Mouse (Mus musculus) myocyte (in vitro differentiated cells): ENCODE measurements around the gene Hist1h4d. TPM values are rescaled to one million over a fixed set of nuclear protein-coding genes. Genes with fewer than 3 reads are reported as not detected.

Experiments used
- H3K27me3 ChIP-seq: one replicate; pipeline ENCODE4 v1.6.1; 2011; ENCODE audit not compliant: control insufficient read depth, insufficient read depth, insufficient read length
- H3K36me3 ChIP-seq: one replicate; pipeline ENCODE4 v1.6.1; 2011; ENCODE audit not compliant: control insufficient read depth, insufficient read depth
- H3K4me2 ChIP-seq: one replicate; pipeline ENCODE4 v1.6.1; 2011; ENCODE audit warnings: low read depth, control low read depth
- H3K4me3 ChIP-seq: one replicate; pipeline ENCODE4 v1.5.1; 2011; ENCODE audit warnings: mild to moderate bottlenecking, control low read depth, moderate library complexity
- H3K79me2 ChIP-seq: one replicate; pipeline ENCODE4 v1.6.1; 2011; ENCODE audit not compliant: control insufficient read depth, insufficient read depth
- H3ac ChIP-seq: one replicate; pipeline ENCODE4 v1.6.1; 2011; ENCODE audit not compliant: control insufficient read depth, insufficient read length
- CEBPB ChIP-seq: IDR thresholded peaks from 2 replicates; pipeline ENCODE4 v1.6.1; 2011; ENCODE audit warnings: mild to moderate bottlenecking, moderate library complexity; ENCODE audit not compliant: poor library complexity, insufficient read depth, severe bottlenecking
- E2F4 ChIP-seq: IDR thresholded peaks from one replicate; pipeline ENCODE4 v1.6.1; 2011; ENCODE audit warnings: mild to moderate bottlenecking, control low read depth, moderate library complexity; ENCODE audit not compliant: insufficient read depth
- MAX ChIP-seq: IDR thresholded peaks from one replicate; pipeline ENCODE4 v1.6.1; 2011; ENCODE audit warnings: low read depth, mild to moderate bottlenecking, control low read depth
- MYOD1 ChIP-seq, 3 experiments: IDR thresholded peaks; one replicate each; pipeline ENCODE4 v1.6.1; 2011; ENCODE audit warnings: control low read depth in 2 of 3, low read depth in 2 of 3, mild to moderate bottlenecking in 2 of 3, moderate library complexity in 1 of 3; ENCODE audit not compliant: insufficient read length in 2 of 3, control insufficient read depth in 1 of 3
- MYOG ChIP-seq, 3 experiments: IDR thresholded peaks; one replicate each; pipeline ENCODE4 v1.6.1; 2011; ENCODE audit warnings: control low read depth in 2 of 3, low read depth in 2 of 3, mild to moderate bottlenecking in 2 of 3; ENCODE audit not compliant: insufficient read length in 2 of 3, control insufficient read depth in 1 of 3, insufficient read depth in 1 of 3
- POLR2A ChIP-seq: IDR thresholded peaks from one replicate; pipeline ENCODE4 v1.6.1; 2011; ENCODE audit warnings: low read depth, mild to moderate bottlenecking, control low read depth, moderate library complexity; ENCODE audit not compliant: insufficient read length
- POLR2AphosphoS2 ChIP-seq: IDR thresholded peaks from one replicate; pipeline ENCODE4 v1.6.1; 2011; ENCODE audit warnings: low read depth, control low read depth; ENCODE audit not compliant: insufficient read length
- REST ChIP-seq: IDR thresholded peaks from one replicate; pipeline ENCODE4 v1.6.1; 2011; ENCODE audit warnings: mild to moderate bottlenecking, control low read depth, moderate library complexity; ENCODE audit not compliant: insufficient read depth, insufficient read length
- SRF ChIP-seq: IDR thresholded peaks from one replicate; pipeline ENCODE4 v1.6.1; 2011; ENCODE audit warnings: low read depth; ENCODE audit not compliant: control insufficient read depth, insufficient read length
- TCF12 ChIP-seq: IDR thresholded peaks from one replicate; pipeline ENCODE4 v1.6.1; 2011; ENCODE audit warnings: mild to moderate bottlenecking, control low read depth; ENCODE audit not compliant: poor library complexity, insufficient read depth, severe bottlenecking
- TCF3 ChIP-seq: IDR thresholded peaks from one replicate; pipeline ENCODE4 v1.6.1; 2011; ENCODE audit warnings: low read depth, control low read depth; ENCODE audit not compliant: insufficient read length
- USF1 ChIP-seq: IDR thresholded peaks from one replicate; pipeline ENCODE4 v1.6.1; 2011; ENCODE audit warnings: low read depth, mild to moderate bottlenecking, control low read depth, moderate library complexity
- polyA plus RNA-seq: library from polyadenylated mRNA; unstranded; fragments of >200 nt; fragmentation: generic; extraction: Trizol; gene quantifications from one replicate; pipeline ENCODE4 v1.2.1, GENCODE M21; 2012; ENCODE audit warnings: missing spikeins

Hist1h4d gene
- polyA plus RNA-seq, 1 experiment = 1.8 TPM

DNA sequence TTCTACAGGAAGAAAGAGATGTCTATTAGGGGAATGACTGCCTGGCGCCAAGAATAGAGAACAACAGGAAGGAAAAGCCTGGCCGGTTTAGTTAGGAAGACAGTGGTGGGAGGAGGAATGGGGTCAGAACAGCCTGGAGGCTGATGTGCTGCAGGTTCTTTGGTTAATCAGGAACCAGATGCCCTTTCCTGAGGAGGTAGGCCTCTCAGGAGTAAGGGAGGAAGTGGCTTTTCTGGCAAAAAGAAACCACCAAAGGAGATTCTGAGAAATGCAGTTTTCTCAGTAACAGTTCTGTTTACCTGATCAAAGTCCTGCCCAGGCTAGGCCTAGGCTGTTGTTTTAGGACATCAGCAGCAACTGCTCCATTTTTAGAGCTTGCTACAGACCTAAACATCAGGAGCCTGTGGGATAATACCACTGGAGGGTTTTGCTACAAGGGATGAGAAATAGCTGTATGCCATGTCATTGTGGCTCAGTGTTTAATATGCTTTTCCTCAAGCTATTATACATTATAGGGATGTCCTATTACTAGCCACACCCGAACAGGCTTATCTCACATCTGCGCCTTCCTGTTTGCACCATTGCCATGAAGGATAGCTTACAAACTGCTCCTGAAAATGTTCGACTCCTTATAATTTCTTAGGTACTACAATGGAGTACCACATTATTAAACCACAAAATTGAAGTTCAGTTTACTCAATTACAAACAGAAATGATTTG, 11.8 kb downstream of the Hist1h4d start:
- H3K36me3 ChIP-seq = no peaks in the 10 kb centered on the region
- H3ac ChIP-seq = no peak overlapping the region
- H3K4me3 ChIP-seq = no peak overlapping the region
- no peaks in the 10 kb centered on the region for H3K27me3 ChIP-seq
- no peak overlapping the region for H3K4me2 ChIP-seq
- no peak for TF ChIP-seq USF1
- no peak for TF ChIP-seq SRF
- TF ChIP-seq MYOG (IDR thresholded peaks at IDR 0.05; ENCODE audit: control insufficient read depth in 1 of 3, insufficient read depth in 1 of 3, insufficient read length in 2 of 3, low read depth in 2 of 3) = no peak
- TF ChIP-seq TCF12 = no peak
- no peak for TF ChIP-seq MAX
- TF ChIP-seq POLR2A = no peak
- no peak for TF ChIP-seq TCF3
- no peak for TF ChIP-seq MYOD1 (IDR thresholded peaks at IDR 0.05; ENCODE audit: control insufficient read depth in 1 of 3, insufficient read length in 2 of 3, low read depth in 2 of 3)
- TF ChIP-seq POLR2AphosphoS2 = no peak
- no peak for TF ChIP-seq E2F4
- TF ChIP-seq REST = no peak
- no peak for TF ChIP-seq CEBPB
- no peaks in the 10 kb centered on the region for H3K79me2 ChIP-seq

DNA sequence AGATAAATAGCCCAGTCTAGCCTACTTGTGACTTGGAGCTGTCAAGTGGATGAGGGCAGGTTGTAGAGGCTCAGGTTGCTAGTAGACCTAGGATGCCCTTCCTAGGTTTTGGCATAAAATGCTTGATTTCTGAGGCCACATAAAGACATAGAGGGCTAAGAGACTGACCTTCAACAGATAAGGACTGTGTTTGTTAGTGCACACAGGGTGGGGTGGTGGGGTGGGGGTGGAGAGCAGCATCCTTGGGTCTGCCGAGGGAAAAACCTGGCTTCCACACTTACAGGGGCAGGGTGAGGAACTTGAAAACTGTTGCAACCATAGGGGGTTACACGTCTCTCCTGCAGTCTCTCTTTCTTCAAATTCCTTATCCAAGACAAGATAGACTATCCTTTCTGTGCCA, 13.8 kb downstream of the Hist1h4d start:
- no peak overlapping the region for H3K4me2 ChIP-seq
- TF ChIP-seq POLR2AphosphoS2 (no peak), MYOD1 (IDR thresholded peaks at IDR 0.05; ENCODE audit: control insufficient read depth in 1 of 3, insufficient read length in 2 of 3, low read depth in 2 of 3) (no peak), USF1 (no peak), SRF (no peak), MYOG (IDR thresholded peaks at IDR 0.05; ENCODE audit: control insufficient read depth in 1 of 3, insufficient read depth in 1 of 3, insufficient read length in 2 of 3, low read depth in 2 of 3) (no peak), CEBPB (no peak), POLR2A (no peak), TCF3 (no peak), E2F4 (no peak), TCF12 (no peak)
- H3ac ChIP-seq = no peak overlapping the region
- H3K27me3 ChIP-seq = no peaks in the 10 kb centered on the region
- no peaks in the 10 kb centered on the region for H3K36me3 ChIP-seq
- no peak overlapping the region for H3K4me3 ChIP-seq
- H3K79me2 ChIP-seq = no peaks in the 10 kb centered on the region

DNA sequence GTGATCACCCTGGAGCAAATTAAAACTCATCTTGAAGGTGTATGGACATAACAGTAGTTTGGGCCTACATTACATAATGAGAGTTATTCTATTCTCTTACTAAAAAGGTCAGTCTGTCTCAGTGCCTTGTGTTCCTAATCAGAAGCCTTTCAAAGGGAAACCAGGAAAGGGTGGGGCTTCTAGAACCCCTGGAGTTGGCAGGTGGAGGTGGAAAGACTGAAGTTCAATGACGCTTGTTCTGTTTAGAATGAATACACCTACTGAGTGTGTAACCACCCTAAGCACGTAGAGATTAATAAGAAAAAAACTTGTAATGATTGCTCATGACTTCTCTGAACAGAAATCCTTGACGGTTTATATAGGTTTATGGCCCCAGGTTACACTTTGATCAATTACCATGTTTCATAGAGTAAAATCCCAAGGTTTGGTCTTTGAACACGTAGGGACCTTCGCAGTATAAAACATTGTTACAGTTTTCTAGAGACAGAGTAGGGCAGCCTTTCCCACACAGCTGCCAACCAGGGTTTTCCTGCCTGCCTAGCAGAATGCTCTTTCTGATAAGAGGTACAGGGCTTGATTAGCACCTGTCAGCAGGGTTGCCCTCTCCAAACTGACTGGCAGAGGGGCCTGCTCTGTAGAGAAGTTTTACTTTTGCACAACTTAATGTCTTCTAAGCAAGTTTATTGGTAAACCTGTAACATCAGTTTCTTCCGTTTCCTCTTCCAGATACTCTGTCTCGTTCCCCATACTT, 14.4 kb downstream of the Hist1h4d start:
- H3K27me3 ChIP-seq = no peaks in the 10 kb centered on the region
- TF ChIP-seq MYOD1 (IDR thresholded peaks at IDR 0.05; ENCODE audit: control insufficient read depth in 1 of 3, insufficient read length in 2 of 3, low read depth in 2 of 3) (no peak), REST (no peak), TCF3 (no peak), POLR2A (no peak), POLR2AphosphoS2 (no peak), MYOG (IDR thresholded peaks at IDR 0.05; ENCODE audit: control insufficient read depth in 1 of 3, insufficient read depth in 1 of 3, insufficient read length in 2 of 3, low read depth in 2 of 3) (no peak), SRF (no peak), USF1 (no peak), CEBPB (no peak), E2F4 (no peak), MAX (no peak), TCF12 (no peak)
- H3K4me2 ChIP-seq = no peak overlapping the region
- H3K4me3 ChIP-seq = no peak overlapping the region
- no peaks in the 10 kb centered on the region for H3K36me3 ChIP-seq
- no peak overlapping the region for H3ac ChIP-seq
- H3K79me2 ChIP-seq = no peaks in the 10 kb centered on the region

DNA sequence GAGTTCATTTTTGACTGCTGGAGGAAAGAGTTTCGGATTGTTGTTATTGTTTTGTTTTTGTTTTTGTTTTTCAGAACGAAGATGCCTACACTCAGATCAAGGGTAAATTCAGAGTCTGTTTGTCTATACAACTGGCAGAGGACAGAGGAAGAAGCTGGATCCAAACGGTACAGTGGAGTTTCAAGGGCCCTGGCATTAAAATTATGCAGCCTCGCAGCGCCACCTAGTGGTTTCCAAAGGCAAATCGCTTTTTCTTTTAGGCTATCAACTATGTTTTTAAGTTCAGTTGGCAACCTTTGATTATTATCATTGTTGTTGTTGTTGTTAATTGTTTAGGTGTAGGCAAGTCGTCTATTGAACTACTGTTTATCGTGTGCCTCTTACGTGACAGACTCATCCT, 16.6 kb downstream of the Hist1h4d start:
- no peaks in the 10 kb centered on the region for H3K79me2 ChIP-seq
- no peak overlapping the region for H3ac ChIP-seq
- H3K36me3 ChIP-seq = no peaks in the 10 kb centered on the region
- TF ChIP-seq POLR2AphosphoS2 = no peak
- no peak for TF ChIP-seq TCF12
- no peak for TF ChIP-seq MYOG (IDR thresholded peaks at IDR 0.05; ENCODE audit: control insufficient read depth in 1 of 3, insufficient read depth in 1 of 3, insufficient read length in 2 of 3, low read depth in 2 of 3)
- TF ChIP-seq REST = no peak
- TF ChIP-seq POLR2A = no peak
- no peak for TF ChIP-seq TCF3
- no peak for TF ChIP-seq E2F4
- no peak for TF ChIP-seq USF1
- no peak overlapping the region for H3K4me3 ChIP-seq
- no peaks in the 10 kb centered on the region for H3K27me3 ChIP-seq
- no peak overlapping the region for H3K4me2 ChIP-seq
